Mouse (Mus musculus) cortical plate, adult 2 months (tissue): ENCODE measurements at regions not wholly inside any gene's neighbourhood (a gene's known extent, or its start where the extent isn't known, plus 50 kb on each side); places are given as distances from the start of the nearest gene placed in this dataset.

ENCODE experiments used
- H3K27ac ChIP-seq: fragments of 200-500 bp; 2 replicates; pipeline ENCODE4 v1.5.1; 2012; ENCODE audit warnings: low read length, control low read depth, inconsistent platforms; ENCODE audit not compliant: insufficient read depth
- H3K4me1 ChIP-seq: fragments of 200-500 bp; 2 replicates; pipeline ENCODE4 v1.6.1; 2011; ENCODE audit warnings: low read length; ENCODE audit not compliant: control insufficient read depth, insufficient read depth
- H3K4me3 ChIP-seq: fragments of 200-500 bp; 2 replicates; pipeline ENCODE4 v1.5.1; 2011; ENCODE audit warnings: mild to moderate bottlenecking, low read length, control low read depth; ENCODE audit not compliant: insufficient read depth
- CTCF ChIP-seq: fragments of 200-500 bp; IDR thresholded peaks from 2 replicates; pipeline ENCODE4 v1.5.1; 2011; ENCODE audit warnings: mild to moderate bottlenecking, control low read depth, low read length; ENCODE audit not compliant: insufficient read depth; ENCODE audit errors: extremely low read depth
- POLR2A ChIP-seq: fragments of 200-500 bp; IDR thresholded peaks from 2 replicates; pipeline ENCODE4 v1.6.1; 2011; ENCODE audit warnings: mild to moderate bottlenecking, low read length, control low read depth; ENCODE audit not compliant: insufficient read depth; ENCODE audit errors: extremely low read depth

DNA sequence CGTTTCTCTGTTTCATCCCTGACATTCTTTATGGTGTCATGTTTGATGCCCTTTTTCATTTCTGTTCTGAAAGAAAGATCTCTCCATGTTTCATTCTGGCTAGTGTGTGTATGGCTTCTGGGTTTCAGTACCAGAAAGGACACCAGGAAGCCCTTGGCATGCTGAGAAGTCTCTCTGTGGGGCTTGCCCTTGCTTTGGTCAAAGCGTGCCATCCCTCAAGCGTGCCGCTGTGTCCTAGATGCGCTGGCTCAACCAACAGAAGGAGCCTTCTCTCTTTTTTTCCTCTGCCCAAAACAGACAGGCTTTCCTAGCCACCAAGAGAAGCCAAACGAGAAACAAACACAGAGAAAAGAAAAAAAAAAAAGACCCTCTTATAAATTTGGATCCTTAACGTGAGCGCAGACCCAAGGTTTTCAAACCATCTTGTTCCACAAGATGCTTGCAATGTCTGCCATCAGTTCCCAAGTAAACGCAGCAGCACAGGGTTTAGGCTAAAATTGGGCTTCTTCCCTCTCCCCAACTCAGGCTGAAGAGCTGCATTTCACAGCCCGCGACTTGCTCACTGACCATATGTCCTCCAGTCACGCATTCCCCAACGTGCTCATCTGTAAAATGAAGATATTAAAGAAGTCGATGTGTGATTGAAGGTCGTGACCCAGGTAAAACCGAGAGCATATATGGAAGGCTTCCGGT, 97.3 kb upstream of the Foxn2 start:
- Histone ChIP-seq H3K27ac (no peak overlapping the region), H3K4me3 (no peak overlapping the region), H3K4me1 (no peaks in the 10 kb centered on the region; the same call in 1 of the 2 replicates)
- TF ChIP-seq POLR2A (no peak), CTCF (no peak)

- Histone ChIP-seq H3K4me1 (no peaks in the 10 kb centered on the region; the same call in 1 of the 2 replicates), H3K4me3 (no peak overlapping the region), H3K27ac (no peak overlapping the region)
- TF ChIP-seq POLR2A (no peak), CTCF (no peak)
Observed at GRCm38 (mm10) chr17:88345433-88345832, 95.1 kb upstream of the Foxn2 start.

GRCm38 (mm10) chr17:88346896-88347295, 93.6 kb upstream of the Foxn2 start:
- H3K4me1 ChIP-seq = no peaks in the 10 kb centered on the region; the same call in 1 of the 2 replicates
- H3K27ac ChIP-seq = no peak overlapping the region
- H3K4me3 ChIP-seq = no peak overlapping the region
- TF ChIP-seq POLR2A (no peak), CTCF (no peak)

GRCm38 (mm10) chr17:88349825-88350460, 90.6 kb upstream of the Foxn2 start:
- H3K4me1 ChIP-seq = no peaks in the 10 kb centered on the region
- no peak overlapping the region for H3K4me3 ChIP-seq
- TF ChIP-seq POLR2A (no peak), CTCF (no peak)
- H3K27ac ChIP-seq = no peak overlapping the region

DNA sequence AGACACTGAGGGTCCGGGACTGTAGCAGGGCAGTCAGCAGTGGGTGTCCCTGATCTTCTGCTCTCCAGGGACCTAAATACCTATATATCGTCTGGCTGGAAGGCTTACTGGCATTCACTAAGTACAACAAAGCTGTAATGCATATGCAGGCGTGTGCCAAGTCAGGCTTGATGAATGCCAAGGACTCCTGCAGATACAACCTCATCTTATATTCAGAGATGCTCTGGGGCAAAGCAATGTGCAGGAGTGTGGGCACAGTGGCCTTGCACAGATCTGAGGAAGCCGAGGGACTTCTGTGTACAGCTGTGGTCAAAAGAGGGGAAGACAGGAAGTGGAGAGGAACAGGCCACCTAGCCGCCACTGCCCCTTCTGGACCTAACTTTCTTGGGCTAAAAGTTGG, 89.5 kb upstream of the Foxn2 start:
- H3K4me1 ChIP-seq = no peaks in the 10 kb centered on the region
- no peak for TF ChIP-seq CTCF
- TF ChIP-seq POLR2A = no peak
- H3K4me3 ChIP-seq = no peak overlapping the region
- no peak overlapping the region for H3K27ac ChIP-seq

- H3K4me1 ChIP-seq = no peaks in the 10 kb centered on the region
- TF ChIP-seq POLR2A = no peak
- TF ChIP-seq CTCF = no peak
- no peak overlapping the region for H3K4me3 ChIP-seq
- H3K27ac ChIP-seq = no peak overlapping the region
Observed at GRCm38 (mm10) chr17:88352960-88353359, 87.6 kb upstream of the Foxn2 start.

GRCm38 (mm10) chr17:88361161-88361560, 79.3 kb upstream of the Foxn2 start:
- no peaks in the 10 kb centered on the region for H3K4me1 ChIP-seq
- H3K4me3 ChIP-seq = no peak overlapping the region
- H3K27ac ChIP-seq = no peak overlapping the region
- TF ChIP-seq POLR2A (no peak), CTCF (no peak)

GRCm38 (mm10) chr17:88362404-88362803, 78.1 kb upstream of the Foxn2 start:
- no peak overlapping the region for H3K4me3 ChIP-seq
- TF ChIP-seq POLR2A (no peak), CTCF (no peak)
- H3K27ac ChIP-seq = no peak overlapping the region
- H3K4me1 ChIP-seq = no peaks in the 10 kb centered on the region

- TF ChIP-seq CTCF (no peak), POLR2A (no peak)
- H3K4me3 ChIP-seq = no peak overlapping the region
- H3K4me1 ChIP-seq = no peaks in the 10 kb centered on the region
- H3K27ac ChIP-seq = no peak overlapping the region
Observed at GRCm38 (mm10) chr17:88367876-88368275, 72.6 kb upstream of the Foxn2 start.

DNA sequence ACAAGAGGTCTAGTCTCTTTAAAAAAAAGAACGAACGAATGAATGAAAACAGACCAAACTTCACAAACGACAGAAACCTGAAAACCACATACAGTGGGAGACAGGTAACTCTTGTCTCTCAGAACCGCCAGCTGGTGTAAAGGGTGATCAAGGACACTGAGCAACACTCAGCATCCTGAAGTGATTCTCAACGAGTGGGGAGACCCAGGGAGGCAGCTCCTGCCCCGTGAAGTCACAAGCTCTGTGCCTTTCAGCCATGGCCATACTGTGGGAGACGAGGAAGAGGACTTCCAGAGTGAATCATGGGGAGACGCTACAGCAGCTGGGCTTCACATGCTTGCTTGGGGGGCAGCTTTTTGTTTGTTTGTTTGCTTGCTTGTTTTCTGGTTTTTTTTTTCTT, 70.5 kb upstream of the Foxn2 start:
- H3K27ac ChIP-seq = no peak overlapping the region
- TF ChIP-seq POLR2A (no peak), CTCF (no peak)
- no peak overlapping the region for H3K4me3 ChIP-seq
- H3K4me1 ChIP-seq = no peaks in the 10 kb centered on the region

GRCm38 (mm10) chr17:88370676-88371075, 69.8 kb upstream of the Foxn2 start:
- Histone ChIP-seq H3K27ac (no peak overlapping the region), H3K4me3 (no peak overlapping the region), H3K4me1 (no peaks in the 10 kb centered on the region)
- TF ChIP-seq POLR2A (no peak), CTCF (no peak)
